Mouse (Mus musculus) heart, embryonic 13.5 days (tissue): ENCODE measurements around the gene Rnf11. TPM values are rescaled to one million over a fixed set of nuclear protein-coding genes. Genes with fewer than 3 reads are reported as not detected.

Source experiments
- polyA plus RNA-seq: library from polyadenylated mRNA; unstranded; fragments of >200 nt; fragmentation: Nextera tagmentation; extraction: Ambion mirVana; gene quantifications from 2 replicates; pipeline ENCODE4 v1.2.1, GENCODE M21; 2015

The Rnf11 gene
- polyA plus RNA-seq, 1 experiment from 2014 or later, result 42.6 TPM

Other genes with a start within 250 kb of the Rnf11 start
- 25.4 and 31.1 TPM in 2 replicates for gene Eps15, start 204.5 kb downstream of the Rnf11 start, polyA plus RNA-seq
- 8.8 and 9.7 TPM in 2 replicates for gene Ttc39a, start 78.1 kb downstream of the Rnf11 start, polyA plus RNA-seq
- gene 4930522H14Rik, start 46.6 kb upstream of the Rnf11 start, polyA plus RNA-seq, result not detected in 2 replicates
- 9.9 and 10.0 TPM in 2 replicates for gene Cdkn2c, start 182.5 kb upstream of the Rnf11 start, polyA plus RNA-seq
- gene Faf1, start 191.9 kb upstream of the Rnf11 start, polyA plus RNA-seq, result 18.3 and 20.4 TPM in 2 replicates